Mouse (Mus musculus) embryonic facial prominence, embryonic 13.5 days (tissue): ENCODE data around the gene Irf2. TPM values are rescaled to one million over a fixed set of nuclear protein-coding genes. Genes with fewer than 3 reads are reported as not detected.
A peak's percentile ranks its signal among the peaks of the same experiment; 100 is the strongest.

Experiments
- ATAC-seq: fragments of 200-750 bp; cut with Nextera tagmentation; 2 replicates; pipeline ENCODE4 v1.8.0; 2017; ENCODE audit warnings: low read depth; ENCODE audit not compliant: insufficient number of reproducible peaks, insufficient read depth, low FRiP score, low TSS enrichment
- H3K27ac ChIP-seq: fragments of 300-500 bp; sonication (generic); 2 replicates; pipeline ENCODE4 v1.5.1; 2015; ENCODE audit warnings: moderate library complexity, mild to moderate bottlenecking, inconsistent platforms
- H3K27me3 ChIP-seq: fragments of 300-500 bp; sonication (generic); 2 replicates; pipeline ENCODE4 v1.6.1; 2015; ENCODE audit warnings: mild to moderate bottlenecking, inconsistent platforms
- H3K36me3 ChIP-seq: fragments of 300-500 bp; sonication (generic); 2 replicates; pipeline ENCODE4 v1.6.1; 2015; ENCODE audit warnings: mild to moderate bottlenecking, inconsistent platforms
- H3K4me1 ChIP-seq: fragments of 300-500 bp; sonication (generic); 2 replicates; pipeline ENCODE4 v1.6.1; 2015; ENCODE audit warnings: inconsistent platforms
- H3K4me2 ChIP-seq: fragments of 300-500 bp; sonication (generic); 2 replicates; pipeline ENCODE4 v1.6.1; 2015; ENCODE audit warnings: moderate library complexity, mild to moderate bottlenecking, inconsistent platforms
- H3K4me3 ChIP-seq: fragments of 300-500 bp; sonication (generic); 2 replicates; pipeline ENCODE4 v1.5.1; 2015; ENCODE audit warnings: mild to moderate bottlenecking, inconsistent platforms
- H3K9ac ChIP-seq: fragments of 300-500 bp; sonication (generic); 2 replicates; pipeline ENCODE4 v1.6.1; 2015; ENCODE audit warnings: mild to moderate bottlenecking, inconsistent platforms
- H3K9me3 ChIP-seq: fragments of 300-500 bp; sonication (generic); 2 replicates; pipeline ENCODE4 v1.6.1; 2016; ENCODE audit warnings: inconsistent platforms
- WGBS: fragments of 180-500 bp; shearing (Covaris S2); methylation state at CpG from one replicate; pipeline ENCODE4 v1.1.7; 2015; ENCODE audit warnings: mixed read lengths; 5-methylcytosine and 5-hydroxymethylcytosine counted together
- polyA plus RNA-seq: library from polyadenylated mRNA; unstranded; fragments of >200 nt; fragmentation: Nextera tagmentation; extraction: Ambion mirVana; gene quantifications from 2 replicates; pipeline ENCODE4 v1.2.1, GENCODE M21; 2015

Gene Irf2
- polyA plus RNA-seq, 1 experiment from 2014 or later: 30.0 TPM

DNA sequence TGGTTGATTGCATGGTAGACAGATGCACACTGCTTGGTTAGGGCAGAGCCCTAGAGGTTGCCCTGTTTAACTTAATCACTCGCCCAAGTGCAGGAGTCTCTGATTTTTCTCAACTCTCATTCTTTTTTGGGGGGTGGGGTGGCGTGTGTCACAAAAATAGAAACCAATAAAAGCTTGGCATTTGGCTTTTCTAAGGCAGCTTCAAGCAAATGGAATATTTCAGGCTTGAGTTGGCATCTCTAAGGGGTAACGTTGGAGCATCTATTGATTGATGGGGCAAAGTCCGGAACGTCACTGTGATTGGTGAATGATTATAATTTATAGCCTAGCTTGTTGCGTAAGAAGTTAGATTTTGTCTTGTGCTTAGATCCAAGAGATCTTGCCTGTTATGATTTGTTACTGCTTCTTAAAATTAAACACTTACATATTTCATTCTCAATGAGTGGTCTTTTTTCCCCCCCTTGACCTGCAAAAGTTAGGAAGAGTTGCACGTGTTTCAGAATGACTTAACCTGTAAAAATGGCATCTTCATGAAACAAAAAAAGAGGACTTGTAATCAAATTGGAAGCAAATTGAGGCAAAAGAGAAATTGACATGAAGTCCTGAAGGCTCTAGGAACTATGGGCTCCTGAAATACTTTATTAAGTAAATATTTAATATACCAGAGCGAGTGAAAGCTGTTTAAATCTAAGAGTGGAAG is 2.6 kb downstream of the Irf2 start:
- WGBS: 70% methylated on average over 8 of the region's 8 CpGs
- peak overlapping the region; percentile 81 for H3K4me2 ChIP-seq
- no peak overlapping the region for H3K27ac ChIP-seq
- peaks cover 26% of the 10 kb centered on the region for H3K4me1 ChIP-seq
- H3K9ac ChIP-seq: peak overlapping the region; percentile 99
- no peaks in the 10 kb centered on the region for H3K9me3 ChIP-seq
- H3K36me3 ChIP-seq: no peaks in the 10 kb centered on the region
- peak overlapping the region; percentile 96 for H3K4me3 ChIP-seq
- no peak for ATAC-seq
- no peaks in the 10 kb centered on the region for H3K27me3 ChIP-seq

DNA sequence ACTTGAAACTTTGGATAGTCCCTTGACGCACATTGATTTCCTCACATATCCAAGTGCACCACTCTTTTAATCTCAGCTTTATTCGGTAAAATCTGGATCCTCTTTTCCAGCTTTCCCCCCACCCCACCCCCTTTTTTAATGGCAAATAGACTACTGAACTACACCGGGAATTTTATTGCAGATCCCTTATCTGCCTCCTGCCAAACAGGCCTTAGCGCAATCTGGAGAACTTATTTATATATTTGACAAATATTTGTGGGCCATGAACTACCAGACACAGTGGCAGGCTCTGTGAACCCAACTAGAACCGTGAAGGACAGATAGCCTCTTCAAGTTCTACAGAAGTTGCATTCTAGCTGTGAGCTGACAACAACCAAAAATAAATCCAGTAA is 3.2 kb downstream of the Irf2 start:
- ATAC-seq: no peak
- H3K4me3 ChIP-seq: no peak overlapping the region
- H3K9ac ChIP-seq: no peak overlapping the region
- peaks cover 26% of the 10 kb centered on the region for H3K4me1 ChIP-seq
- no peaks in the 10 kb centered on the region for H3K36me3 ChIP-seq
- no peak overlapping the region for H3K4me2 ChIP-seq
- H3K9me3 ChIP-seq: no peaks in the 10 kb centered on the region
- 74% methylated on average over 5 of the region's 5 CpGs for WGBS
- H3K27me3 ChIP-seq: no peaks in the 10 kb centered on the region
- H3K27ac ChIP-seq: no peak overlapping the region

DNA sequence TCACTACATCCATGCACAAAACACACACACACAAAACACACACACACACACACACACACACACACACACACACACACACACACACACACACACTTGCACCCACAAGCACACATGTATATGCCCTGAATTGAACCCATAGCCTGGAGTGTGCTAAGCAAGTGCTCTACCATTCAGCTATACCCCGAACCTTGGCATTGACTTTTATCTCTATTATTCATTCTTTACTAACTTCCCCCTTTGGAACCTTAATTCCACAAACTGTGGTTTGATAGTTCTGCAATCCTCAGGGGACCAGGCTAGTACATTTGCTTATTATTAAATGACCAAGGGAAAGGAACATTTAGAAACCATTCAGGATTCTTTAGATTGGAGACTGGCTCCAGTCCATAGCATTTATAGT is 5.9 kb downstream of the Irf2 start:
- no peak for ATAC-seq
- H3K27me3 ChIP-seq: no peaks in the 10 kb centered on the region
- no peaks in the 10 kb centered on the region for H3K9me3 ChIP-seq
- no peak overlapping the region for H3K4me2 ChIP-seq
- H3K27ac ChIP-seq: no peak overlapping the region
- no peak overlapping the region for H3K4me3 ChIP-seq
- no peak overlapping the region for H3K9ac ChIP-seq
- H3K36me3 ChIP-seq: no peaks in the 10 kb centered on the region
- 85% methylated on average over 1 of the region's 1 CpGs for WGBS
- H3K4me1 ChIP-seq: peaks cover 21% of the 10 kb centered on the region

DNA sequence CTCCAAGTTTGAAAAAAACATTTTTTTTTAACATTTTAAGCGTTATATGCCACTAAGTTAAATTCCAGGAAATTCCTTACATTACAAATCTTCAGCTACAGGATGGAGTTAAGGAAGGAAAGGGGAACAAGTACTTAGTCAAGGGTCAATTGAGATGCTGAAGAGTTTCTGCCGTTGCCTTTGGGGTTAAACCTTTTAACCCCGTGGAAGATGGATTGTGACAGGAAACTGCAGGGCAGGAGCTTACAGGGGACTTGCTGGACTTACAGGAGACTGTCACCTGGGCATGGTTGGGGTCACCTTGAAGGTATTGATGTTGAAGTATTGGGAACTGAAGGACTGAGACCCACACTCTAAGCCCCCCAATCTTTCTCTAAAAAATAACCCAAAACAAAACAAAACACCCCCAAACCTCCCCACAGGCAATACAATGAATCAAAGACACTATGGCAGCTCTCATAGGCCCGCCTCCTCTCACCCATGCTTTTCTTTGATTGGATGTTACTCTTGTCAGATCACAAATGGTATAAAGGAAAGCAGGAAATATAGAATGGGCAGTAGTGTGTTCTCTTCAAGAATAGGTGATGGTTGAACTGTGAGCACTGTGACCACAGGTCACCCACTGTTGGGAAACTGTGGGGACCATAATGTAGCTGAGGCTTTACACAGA is 7.9 kb downstream of the Irf2 start:
- Histone ChIP-seq H3K9ac (no peak overlapping the region), H3K4me1 (peaks cover 25% of the 10 kb centered on the region), H3K27ac (no peak overlapping the region), H3K4me2 (no peak overlapping the region), H3K9me3 (no peaks in the 10 kb centered on the region), H3K27me3 (no peaks in the 10 kb centered on the region), H3K4me3 (no peak overlapping the region), H3K36me3 (no peaks in the 10 kb centered on the region)
- 40% methylated on average over 4 of the region's 4 CpGs for WGBS
- ATAC-seq: no peak

DNA sequence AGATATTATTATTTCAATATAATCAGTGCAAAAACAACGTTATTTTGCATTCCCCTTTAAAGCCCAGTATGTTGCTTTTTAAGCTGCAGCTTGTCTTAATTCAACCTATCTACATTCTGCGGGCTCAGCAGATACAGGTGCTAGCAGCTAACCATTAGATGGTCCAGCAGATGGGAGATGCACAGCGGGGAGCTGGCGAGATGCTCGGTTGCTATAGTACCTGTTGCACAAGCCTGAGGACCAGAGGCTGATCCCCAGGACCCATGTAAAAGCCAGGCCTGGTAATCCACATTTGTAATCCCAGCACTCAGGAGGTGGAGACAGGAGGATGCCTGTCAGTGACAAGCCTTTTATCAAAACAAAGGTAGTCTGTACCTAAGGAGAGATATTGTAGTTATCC is 10.5 kb downstream of the Irf2 start:
- Histone ChIP-seq H3K4me3 (no peak overlapping the region), H3K4me2 (no peak overlapping the region), H3K27ac (no peak overlapping the region), H3K27me3 (no peaks in the 10 kb centered on the region), H3K4me1 (peaks cover 26% of the 10 kb centered on the region), H3K36me3 (no peaks in the 10 kb centered on the region), H3K9me3 (no peaks in the 10 kb centered on the region), H3K9ac (no peak overlapping the region)
- no peak for ATAC-seq
- WGBS: 67% methylated on average over 5 of the region's 5 CpGs

DNA sequence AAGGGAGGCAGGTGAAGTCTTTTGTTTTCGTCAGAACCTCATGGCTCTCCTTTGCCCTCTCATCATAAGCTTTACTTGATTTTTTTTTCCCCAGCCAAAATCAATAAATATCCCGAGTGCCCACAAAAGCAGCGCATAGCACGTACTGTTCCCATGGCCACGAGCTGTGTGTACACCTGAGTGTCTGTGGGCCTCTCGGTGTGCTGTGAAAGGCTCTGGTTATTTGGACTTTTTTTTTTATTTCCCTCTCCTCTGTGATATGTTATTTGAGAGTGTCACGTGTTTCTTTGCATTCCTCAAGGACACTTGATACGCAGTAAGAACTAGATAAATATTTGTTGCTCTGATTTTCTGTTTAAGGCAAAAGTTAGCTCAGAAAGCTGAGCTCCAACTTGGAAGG is 11.0 kb downstream of the Irf2 start:
- Histone ChIP-seq H3K4me2 (peak overlapping the region; percentile 3; the same call in 1 of the 2 replicates), H3K9ac (no peak overlapping the region), H3K9me3 (no peaks in the 10 kb centered on the region), H3K36me3 (no peaks in the 10 kb centered on the region), H3K4me3 (no peak overlapping the region), H3K27me3 (no peaks in the 10 kb centered on the region), H3K4me1 (peaks cover 29% of the 10 kb centered on the region), H3K27ac (no peak overlapping the region)
- WGBS: 48% methylated on average over 8 of the region's 8 CpGs
- ATAC-seq: no peak

DNA sequence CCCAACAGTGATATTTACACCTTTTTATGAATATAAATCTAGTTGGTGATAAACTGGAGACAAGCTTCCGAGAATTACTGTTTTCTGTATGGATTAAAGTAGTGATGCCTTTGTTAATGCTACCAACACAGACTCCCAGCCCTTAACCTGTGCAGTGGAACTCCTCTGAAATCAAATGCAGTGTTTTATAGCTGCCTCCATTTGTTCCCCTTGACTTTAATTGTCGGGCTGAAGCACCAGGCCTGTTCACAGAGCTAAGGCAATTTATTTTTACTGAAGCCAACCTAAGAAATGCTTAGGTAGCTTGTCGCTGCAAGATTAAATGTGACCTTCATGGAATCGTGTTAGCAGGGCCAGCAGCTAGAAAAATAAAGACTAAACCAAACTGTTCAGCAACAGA is 11.6 kb downstream of the Irf2 start:
- no peak overlapping the region for H3K4me3 ChIP-seq
- peaks cover 32% of the 10 kb centered on the region for H3K4me1 ChIP-seq
- no peak for ATAC-seq
- WGBS: 64% methylated on average over 4 of the region's 4 CpGs
- H3K27ac ChIP-seq: peak overlapping the region; percentile 33; the same call in 1 of the 2 replicates
- H3K4me2 ChIP-seq: 0 out of 2 replicates have a peak overlapping the region, but pooled peaks have one; percentile 3
- H3K9ac ChIP-seq: no peak overlapping the region
- H3K27me3 ChIP-seq: no peaks in the 10 kb centered on the region
- H3K36me3 ChIP-seq: no peaks in the 10 kb centered on the region
- H3K9me3 ChIP-seq: no peaks in the 10 kb centered on the region

DNA sequence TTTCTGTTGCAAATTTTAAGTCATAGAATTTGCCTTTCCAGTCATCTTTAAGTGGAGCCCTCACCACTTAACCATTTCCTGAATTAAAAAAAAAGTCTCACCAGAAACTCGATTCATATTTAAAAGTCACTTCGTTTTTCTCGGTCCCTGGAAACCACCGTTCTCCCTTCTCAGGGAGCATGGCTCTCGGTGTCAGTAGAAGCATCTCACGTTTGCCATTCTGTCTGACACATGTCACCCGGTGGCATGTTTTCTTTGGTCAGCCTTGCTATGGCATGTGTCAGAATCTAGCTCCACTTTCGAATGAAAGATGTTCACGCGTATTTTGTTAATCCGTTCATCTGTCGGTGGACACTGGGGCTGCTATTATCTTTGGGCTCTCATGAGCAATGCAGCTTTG is 13.5 kb downstream of the Irf2 start:
- 70% methylated on average over 12 of the region's 12 CpGs for whole genome bisulfite sequencing
- peaks cover under 1% of the 10 kb centered on the region; the same call in 1 of the 2 replicates for H3K36me3 ChIP-seq
- no peak overlapping the region for H3K4me3 ChIP-seq
- no peak overlapping the region for H3K27ac ChIP-seq
- H3K27me3 ChIP-seq: no peaks in the 10 kb centered on the region
- ATAC-seq: no peak
- peaks cover 32% of the 10 kb centered on the region for H3K4me1 ChIP-seq
- H3K9ac ChIP-seq: no peak overlapping the region
- H3K4me2 ChIP-seq: no peak overlapping the region
- no peaks in the 10 kb centered on the region for H3K9me3 ChIP-seq

DNA sequence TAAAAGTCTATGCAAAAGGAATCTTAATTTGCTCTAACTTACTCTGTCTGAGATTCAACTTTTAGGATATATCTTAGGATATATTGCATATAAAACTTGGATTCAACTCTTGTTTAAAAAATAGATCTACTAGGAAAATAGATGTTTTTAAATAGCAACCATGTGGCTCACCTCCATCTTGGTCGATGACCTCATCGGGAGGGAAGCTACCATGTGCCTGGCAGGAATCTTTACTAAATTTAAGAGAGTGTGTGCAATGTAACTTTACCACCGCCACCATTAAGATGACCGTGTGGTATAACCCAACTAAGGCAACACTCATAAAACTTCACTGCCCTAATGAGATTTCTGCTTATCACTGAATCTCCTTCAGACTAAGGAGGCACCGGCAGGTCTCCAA is 14.8 kb downstream of the Irf2 start:
- peaks cover 4% of the 10 kb centered on the region; the same call in 1 of the 2 replicates for H3K36me3 ChIP-seq
- H3K4me2 ChIP-seq: no peak overlapping the region
- H3K9me3 ChIP-seq: no peaks in the 10 kb centered on the region
- H3K9ac ChIP-seq: no peak overlapping the region
- peaks cover 32% of the 10 kb centered on the region for H3K4me1 ChIP-seq
- no peak overlapping the region for H3K27ac ChIP-seq
- no peak overlapping the region for H3K4me3 ChIP-seq
- ATAC-seq: no peak
- H3K27me3 ChIP-seq: no peaks in the 10 kb centered on the region
- WGBS: 82% methylated on average over 5 of the region's 5 CpGs

DNA sequence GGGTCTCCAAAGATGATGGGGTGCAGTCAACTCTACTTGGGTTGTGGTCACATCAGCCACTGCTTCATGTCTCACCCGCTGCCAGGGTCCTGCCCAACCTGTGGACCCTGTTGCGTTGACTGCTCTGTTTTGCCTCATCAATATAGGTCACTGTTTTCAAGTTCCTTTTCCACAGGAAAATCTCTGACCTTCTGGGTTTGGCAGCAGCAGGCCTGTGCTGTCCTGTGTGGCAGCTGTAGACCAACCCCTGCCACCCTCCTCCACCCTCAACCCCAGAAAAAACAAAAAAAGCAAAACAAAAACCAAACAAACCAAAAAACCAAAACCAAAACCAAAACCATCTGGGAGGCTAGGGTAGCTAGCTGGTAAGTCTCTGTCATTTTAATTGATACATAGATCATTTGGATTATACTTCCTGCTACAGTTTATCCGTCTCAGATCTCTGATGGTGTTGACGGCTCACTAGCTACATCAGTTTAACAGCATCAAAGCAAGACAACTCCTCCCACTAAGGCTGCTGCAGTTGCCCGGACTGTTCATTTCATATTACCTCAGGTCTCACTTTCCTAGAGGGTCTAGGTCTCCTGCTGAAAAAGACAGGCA is 16.3 kb downstream of the Irf2 start:
- Histone ChIP-seq H3K4me1 (peaks cover 22% of the 10 kb centered on the region), H3K27me3 (no peaks in the 10 kb centered on the region), H3K4me2 (no peak overlapping the region), H3K36me3 (peaks cover 6% of the 10 kb centered on the region; the same call in 1 of the 2 replicates), H3K9me3 (no peaks in the 10 kb centered on the region), H3K27ac (0 out of 2 replicates have a peak overlapping the region, but pooled peaks have one; percentile 16), H3K9ac (no peak overlapping the region), H3K4me3 (no peak overlapping the region)
- ATAC-seq: no peak
- WGBS: 64% methylated on average over 5 of the region's 5 CpGs

DNA sequence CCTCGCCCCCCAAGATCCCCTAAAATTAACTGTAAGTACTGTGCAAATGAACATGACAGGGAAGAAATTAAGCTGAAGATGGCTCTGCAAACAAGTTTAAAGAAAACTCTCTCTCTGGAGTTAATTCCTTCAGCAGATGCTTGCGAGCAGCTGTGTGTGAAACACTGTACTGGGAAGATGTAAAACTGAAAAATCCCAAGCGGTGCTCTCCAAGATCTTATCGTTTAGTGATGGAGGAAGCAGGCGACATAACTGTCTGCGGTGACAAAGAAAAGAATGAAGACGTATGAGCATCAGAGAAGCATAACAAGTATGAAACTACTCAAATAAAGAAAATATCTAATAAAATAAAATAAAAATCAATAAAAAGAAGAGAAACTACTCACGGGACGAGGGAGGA is 18.1 kb downstream of the Irf2 start:
- no peak overlapping the region for H3K9ac ChIP-seq
- H3K9me3 ChIP-seq: no peaks in the 10 kb centered on the region
- H3K4me2 ChIP-seq: no peak overlapping the region
- H3K27me3 ChIP-seq: no peaks in the 10 kb centered on the region
- peaks cover 11% of the 10 kb centered on the region for H3K4me1 ChIP-seq
- peaks cover 6% of the 10 kb centered on the region; the same call in 1 of the 2 replicates for H3K36me3 ChIP-seq
- H3K4me3 ChIP-seq: no peak overlapping the region
- no peak for ATAC-seq
- no peak overlapping the region for H3K27ac ChIP-seq
- WGBS: 84% methylated on average over 9 of the region's 9 CpGs

DNA sequence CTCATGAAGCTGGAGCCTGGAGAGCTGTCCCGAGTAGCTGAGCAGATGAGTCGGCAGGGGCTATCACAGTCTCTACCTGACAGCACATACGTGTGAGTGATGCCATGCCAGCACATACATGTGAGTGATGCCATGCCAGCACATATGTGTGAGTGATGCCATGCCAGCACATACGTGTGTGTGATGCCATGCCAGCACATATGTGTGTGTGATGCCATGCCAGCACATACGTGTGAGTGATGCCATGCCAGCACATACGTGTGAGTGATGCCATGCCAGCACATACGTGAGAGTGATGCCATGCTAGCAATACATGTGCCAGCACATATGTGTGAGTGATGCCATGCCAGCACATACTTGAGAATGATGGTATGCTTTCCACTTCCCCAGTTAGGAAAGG is 18.6 kb downstream of the Irf2 start:
- Histone ChIP-seq H3K4me3 (no peak overlapping the region), H3K9ac (no peak overlapping the region), H3K4me2 (no peak overlapping the region), H3K9me3 (no peaks in the 10 kb centered on the region), H3K4me1 (peaks cover 11% of the 10 kb centered on the region), H3K36me3 (peaks cover 6% of the 10 kb centered on the region; the same call in 1 of the 2 replicates), H3K27ac (no peak overlapping the region), H3K27me3 (no peaks in the 10 kb centered on the region)
- WGBS: 90% methylated on average over 7 of the region's 7 CpGs
- no peak for ATAC-seq
